Mouse (Mus musculus): ENCODE results near the gene Scn1b.

GRCm38 (mm10) chr7:31151301-31152241 is 24.8 kb upstream of the Scn1b start:
- TF ChIP-seq CTCF (IDR thresholded peaks at IDR 0.05; ENCODE audit: low read depth, low read length), result no peak
- TF ChIP-seq POLR2A (IDR thresholded peaks at IDR 0.05; ENCODE audit: borderline replicate concordance, low read depth, low read length), result no peak; the same call in 1 of the 2 replicates
